Mouse (Mus musculus) urinary bladder, adult 18-20 months (tissue): ENCODE results near the gene Nxnl2.

ENCODE experiments used
- DNase-seq, 2 experiments: peaks; one replicate each; pipeline ENCODE4 v3.0.0; 2022; ENCODE audit warnings: low spot score in 2 of 2, mixed read lengths in 2 of 2

Nxnl2 gene

DNA sequence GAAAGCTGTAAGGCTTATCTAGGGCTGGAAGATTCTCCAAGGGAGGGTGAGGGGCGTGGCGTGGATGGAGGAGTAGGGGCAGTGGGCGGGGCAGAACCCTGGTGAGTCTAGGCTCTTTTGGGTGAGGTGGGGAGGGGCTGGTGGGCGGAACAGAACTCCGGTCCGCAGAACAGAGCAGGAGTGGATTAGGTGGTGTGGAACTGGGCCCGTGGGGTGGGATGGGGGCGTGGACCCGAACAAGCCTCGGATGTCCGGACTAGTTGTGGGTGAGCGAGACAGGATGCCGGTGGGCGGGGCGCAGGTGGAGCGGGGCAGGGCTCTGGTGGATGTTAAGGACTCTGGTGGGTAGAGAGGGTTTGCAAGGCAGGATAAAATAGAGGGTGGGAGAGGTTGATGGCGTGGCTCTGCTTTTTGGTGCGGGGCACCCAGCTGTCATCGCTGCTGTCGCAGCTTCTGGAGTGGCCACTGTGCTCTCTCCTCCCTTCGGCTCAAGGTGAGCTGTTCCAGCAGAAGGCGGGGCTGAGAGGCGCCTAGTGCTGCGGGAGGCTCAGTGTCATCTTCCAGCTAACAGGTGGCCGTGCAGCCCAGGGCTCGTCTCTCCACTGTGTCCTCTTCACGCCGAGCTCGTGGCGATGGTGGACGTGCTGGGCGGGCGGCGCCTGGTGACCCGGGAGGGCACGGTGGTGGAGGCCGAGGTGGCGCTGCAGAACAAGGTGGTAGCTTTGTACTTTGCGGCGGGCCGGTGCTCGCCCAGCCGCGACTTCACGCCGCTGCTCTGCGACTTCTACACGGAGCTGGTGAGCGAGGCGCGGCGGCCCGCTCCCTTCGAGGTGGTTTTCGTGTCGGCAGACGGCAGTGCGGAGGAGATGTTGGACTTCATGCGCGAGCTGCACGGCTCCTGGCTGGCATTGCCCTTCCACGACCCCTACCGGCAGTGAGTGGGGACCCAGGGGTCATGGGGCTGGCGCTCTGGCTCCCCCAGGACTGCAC is at the start of gene Nxnl2:
TSS of gene Nxnl2 (plus strand) at position 332 of the 990 bp plus-strand sequence.
- DNase-seq, result peak; percentile 45 to 64

DNA sequence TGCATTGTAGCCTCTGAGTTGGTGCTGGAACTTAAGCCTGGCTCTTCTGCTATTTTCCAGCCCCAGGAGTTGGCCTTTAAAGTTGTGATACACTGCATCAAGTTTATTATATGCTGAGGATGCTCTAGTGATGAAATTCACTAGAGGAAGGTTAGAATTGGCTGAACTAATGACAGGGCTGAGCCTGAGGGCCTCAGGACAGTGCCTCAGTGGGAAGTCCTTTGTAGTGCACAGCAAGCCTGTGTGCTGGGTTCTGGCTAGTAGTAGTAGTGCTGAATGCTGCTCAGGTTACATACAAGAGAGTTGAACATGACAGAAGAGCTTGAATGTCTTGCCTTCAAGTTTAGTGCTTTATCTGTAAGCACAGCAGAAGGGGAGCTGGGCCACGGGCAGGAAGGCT is 48.9 kb upstream of the Nxnl2 start:
- DNase-seq, result no peak

- no peak for DNase-seq
Measured at GRCm38 (mm10) chr13:51122771-51123170, 48.1 kb upstream of the Nxnl2 start.

DNA sequence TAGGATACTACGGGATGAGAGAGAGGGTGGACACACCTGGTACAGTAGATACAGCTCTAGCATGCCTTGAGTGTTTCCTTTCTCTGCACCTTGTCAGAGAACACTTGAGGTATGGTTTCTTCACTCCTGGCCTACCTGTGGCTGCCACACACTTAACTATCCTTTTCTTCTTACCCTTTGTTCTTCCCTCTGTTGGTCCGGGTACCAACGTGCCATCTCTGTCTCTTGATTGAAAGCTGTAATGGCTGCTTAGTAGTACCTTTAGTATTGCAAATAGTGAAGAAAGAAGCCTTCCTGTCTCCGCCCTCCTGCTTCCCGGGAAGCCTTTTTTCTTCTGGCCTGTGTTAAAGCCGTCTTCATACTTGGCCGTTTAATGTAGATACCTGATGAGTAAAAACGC is 45.5 kb upstream of the Nxnl2 start:
- no peak for DNase-seq

DNA sequence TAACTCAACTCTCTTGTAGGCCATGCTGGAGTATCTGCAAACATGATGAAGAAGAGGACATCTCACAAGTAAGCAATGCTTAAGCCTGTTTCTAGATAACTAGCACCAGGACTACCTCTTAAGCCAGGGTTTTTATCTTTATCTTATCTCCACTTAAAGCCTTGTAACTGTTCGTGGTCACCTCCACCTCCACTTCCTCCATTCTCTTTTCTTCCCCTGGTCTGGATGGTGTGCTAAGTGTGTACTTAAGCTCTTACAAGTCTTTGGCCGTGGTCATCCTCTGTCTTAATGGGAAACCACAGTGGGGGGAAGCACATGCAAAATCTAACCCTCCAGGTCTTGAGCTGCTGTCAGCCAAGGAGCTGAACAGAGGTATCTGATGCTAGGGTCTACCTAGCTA is 42.9 kb upstream of the Nxnl2 start:
- no peak for DNase-seq

DNA sequence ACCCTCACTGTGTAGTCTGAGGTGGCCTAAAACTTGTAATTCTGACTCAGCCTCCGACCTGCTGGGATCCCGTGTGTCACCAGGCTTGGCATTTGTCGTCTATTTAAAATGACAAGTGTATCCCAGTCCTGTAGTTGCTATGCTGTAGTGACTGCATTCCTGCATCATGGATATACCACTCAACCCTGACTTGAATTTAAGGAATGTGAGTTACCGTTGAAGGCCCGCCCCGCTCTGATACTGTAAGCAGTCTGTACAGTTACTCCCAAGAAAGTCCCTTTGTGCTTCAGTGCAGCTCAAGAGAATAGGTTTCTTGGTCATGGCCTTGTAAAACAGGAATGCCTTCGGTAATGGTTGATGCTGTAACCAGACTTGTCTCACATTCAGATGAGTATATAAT is 42.4 kb upstream of the Nxnl2 start:
- no peak for DNase-seq

DNA sequence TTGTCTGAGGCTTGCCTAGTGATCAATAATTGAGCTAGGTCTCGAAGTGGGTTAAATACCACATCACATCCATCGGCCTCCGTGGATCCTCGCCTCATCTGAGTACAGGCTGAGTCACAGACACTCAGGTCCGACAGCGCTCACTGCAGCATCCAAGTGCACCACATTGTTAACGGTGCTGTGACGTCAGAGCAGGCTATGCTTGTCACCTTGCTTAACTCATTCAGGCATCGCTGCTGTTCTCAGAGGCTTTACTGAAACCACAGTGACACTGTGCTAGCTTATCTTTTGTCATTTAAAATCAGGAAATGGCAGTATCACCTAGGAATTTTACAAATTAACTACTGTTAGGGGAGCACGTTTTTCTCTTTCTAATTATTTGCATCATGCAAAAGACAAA is 39.6 kb upstream of the Nxnl2 start:
- no peak for DNase-seq

GRCm38 (mm10) chr13:51136315-51136714 is 34.5 kb upstream of the Nxnl2 start:
- DNase-seq, result no peak

DNA sequence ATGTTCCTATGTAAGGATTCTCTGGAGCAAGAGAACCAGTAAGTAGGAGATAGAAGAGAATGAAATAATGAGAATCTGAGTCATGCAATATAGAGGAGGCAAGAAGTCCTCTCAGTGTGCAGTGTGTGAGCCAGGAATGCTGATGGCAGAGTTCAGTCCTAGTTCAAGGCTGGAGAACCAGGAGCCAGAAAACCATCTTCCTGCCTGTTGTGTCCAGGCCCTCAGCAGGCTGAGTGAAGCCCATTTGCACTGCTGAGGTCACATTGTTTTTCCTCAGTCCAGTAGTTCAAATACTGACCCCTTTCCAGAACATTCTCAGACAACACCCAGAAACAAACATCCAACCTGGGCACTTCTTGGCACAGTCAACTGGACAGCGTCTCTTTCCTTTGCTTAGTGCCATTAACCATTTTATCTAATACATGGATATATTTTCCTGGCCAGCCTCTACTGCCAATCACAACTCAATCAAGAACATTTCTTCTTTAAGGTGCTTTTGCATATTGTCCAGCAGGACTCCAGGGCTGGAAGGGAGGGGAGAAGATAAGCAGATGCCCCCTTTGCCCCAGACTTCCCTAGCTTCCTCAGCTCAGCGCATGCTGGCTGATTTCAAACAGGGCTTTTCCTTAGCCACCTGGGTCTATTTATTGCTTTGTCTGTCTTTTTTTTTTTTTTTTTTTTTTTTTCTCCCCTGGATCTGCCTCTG is 33.7 kb upstream of the Nxnl2 start:
- DNase-seq, result no peak

- no peak for DNase-seq
Measured at GRCm38 (mm10) chr13:51137702-51138031, 33.2 kb upstream of the Nxnl2 start.

DNA sequence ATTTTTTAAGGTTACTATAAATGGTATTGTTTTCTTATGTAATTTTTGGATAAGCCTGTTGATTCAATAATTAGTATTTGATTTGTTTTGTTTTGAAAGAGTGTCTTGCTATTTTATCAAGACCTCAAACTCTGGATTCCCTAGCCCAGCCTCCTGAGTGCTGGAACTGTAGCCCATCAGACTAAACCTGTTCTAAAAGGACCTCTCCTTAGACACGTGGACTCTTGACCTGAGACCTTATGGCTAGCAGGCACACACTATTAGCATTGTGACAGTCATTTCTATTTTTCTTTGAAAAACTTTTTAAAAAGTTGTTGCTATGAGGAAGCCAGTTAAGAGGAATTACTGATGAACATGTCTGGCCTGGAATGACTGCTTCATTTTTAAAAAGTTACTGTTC is 23.7 kb upstream of the Nxnl2 start:
- DNase-seq, result no peak

GRCm38 (mm10) chr13:51152966-51153669 is 17.7 kb upstream of the Nxnl2 start:
- DNase-seq, result peak in 1 of 2 experiments; percentile 15

GRCm38 (mm10) chr13:51153670-51154030 is 17.2 kb upstream of the Nxnl2 start:
- DNase-seq, result no peak

DNA sequence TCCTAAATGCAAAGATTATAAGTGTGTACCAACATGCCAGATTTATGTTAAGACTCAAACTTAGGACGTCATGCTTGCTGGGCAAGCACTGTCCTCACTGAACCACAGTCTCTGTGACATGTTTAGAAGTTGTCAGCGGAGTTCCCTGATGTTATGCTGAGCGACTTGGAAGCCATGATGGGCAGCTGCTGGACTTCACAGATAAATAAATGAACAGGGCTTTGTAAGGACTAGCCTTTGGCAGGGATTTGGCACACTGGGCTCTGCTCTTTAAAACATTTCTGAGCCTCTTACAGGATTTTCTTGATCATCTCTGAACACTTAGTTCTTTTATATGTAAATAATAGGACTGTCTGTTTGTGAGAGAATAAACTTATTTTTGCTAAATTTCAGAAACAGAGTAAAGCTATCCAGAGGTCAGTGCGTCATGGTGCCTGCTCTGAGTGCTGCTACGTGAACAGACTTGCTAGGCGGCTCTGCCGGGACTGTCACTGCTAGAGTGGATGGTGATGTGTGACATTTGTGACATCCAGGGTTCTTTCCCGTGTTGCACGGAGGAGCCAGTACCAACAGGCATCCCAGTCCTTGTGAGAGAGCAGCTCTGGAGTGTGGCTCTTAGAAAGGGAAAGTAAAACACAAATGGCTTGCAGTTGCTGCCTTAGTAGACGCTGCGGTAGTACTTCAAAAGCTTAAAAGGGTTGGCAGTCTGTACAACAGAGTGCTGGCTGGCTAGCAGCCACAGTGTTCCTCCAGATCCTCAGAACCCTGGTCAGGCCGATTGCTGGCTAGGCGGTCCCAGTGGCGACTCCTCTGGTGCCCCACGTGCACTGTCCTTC is 15.4 kb upstream of the Nxnl2 start:
- DNase-seq, result no peak

GRCm38 (mm10) chr13:51156014-51156386 is 14.8 kb upstream of the Nxnl2 start:
- no peak for DNase-seq

- no peak for DNase-seq
Measured at GRCm38 (mm10) chr13:51157291-51157690, 13.5 kb upstream of the Nxnl2 start.

- DNase-seq, result no peak
Measured at GRCm38 (mm10) chr13:51161672-51162071, 9.2 kb upstream of the Nxnl2 start.

DNA sequence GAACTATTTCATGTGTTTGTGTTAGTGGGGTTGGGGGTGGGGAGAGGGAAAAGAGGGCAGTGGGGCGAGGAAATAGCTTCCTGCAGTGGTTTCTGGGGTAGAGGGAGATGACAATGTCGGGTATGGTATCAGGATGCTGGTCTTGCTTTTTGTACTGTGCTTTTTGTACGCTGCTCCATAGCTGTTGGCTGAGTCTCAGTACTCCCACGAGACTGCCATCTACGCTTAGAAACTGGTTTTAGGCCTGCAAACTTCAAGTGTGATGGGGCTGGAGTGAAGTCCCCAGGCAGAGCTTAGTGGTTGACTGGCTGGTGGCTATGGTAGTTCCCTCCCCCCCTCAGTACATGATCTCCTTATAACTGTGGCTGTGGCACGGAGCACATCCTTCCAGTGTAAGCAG is 8.6 kb upstream of the Nxnl2 start:
- DNase-seq, result no peak

- DNase-seq, result no peak
Measured at GRCm38 (mm10) chr13:51166711-51167110, 4.1 kb upstream of the Nxnl2 start.

DNA sequence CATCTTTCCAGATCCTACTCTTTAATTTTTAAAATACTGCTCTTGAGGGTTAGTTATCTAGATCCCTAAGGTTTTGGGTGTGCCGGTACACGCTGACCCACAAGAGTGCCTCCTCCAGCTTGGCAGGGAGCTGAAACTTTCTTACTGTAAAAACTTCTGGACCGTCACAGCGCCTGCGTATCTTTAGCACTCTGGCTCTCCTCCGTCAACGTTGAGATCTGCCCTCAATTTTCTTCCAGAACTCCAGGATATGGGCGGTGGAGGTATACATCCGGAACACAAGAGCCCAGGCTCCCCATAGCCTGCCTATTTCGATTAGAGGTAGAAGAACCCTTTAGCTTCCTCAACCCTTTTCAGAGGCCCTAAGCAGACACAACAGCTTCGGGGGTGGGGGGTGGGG is 607 bp upstream of the Nxnl2 start:
- peak in 1 of 2 experiments; percentile 24 for DNase-seq

DNA sequence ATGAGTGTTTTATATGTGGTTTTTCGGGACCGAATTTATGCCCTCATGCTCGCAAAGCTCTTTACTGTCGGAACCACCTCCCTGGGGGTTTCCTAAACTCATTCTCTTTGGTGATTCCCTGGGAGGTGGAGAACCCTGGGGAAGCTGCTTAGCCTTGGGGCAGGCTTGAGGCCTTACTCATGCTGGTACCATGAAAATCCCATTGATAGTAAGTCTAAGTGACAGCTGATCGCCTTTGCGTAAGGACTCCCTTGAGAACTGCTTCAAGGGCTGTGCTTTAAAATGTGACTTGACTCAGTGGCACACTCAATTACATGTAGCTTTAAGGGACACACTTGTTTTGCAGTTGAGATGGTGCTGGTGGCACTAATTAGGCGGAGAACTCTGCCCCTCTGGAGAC is 1.8 kb downstream of the Nxnl2 start:
- no peak for DNase-seq

DNA sequence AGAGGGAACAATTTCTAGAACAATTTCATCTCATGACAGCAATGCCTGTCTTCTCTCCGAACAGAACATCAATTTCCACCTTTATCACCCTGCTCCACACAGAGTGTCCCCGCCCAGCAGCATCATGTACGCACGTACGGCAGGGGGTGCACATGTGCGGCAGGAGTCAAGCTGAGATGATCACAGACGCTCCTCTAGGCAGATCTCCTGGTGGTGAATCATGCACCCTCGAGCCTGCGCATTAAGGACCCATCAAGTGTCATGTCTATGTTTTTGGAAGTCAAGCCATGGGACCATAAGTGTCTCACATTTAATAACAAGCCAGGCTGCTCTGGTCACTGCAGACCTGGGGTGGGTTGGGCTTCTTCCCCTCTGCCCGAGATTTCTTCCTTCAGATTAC is 8.1 kb downstream of the Nxnl2 start:
- DNase-seq, result no peak
